Mouse (Mus musculus) hindbrain, embryonic 14.5 days (tissue): ENCODE results near the gene Cyb561a3. TPM values are rescaled to one million over a fixed set of nuclear protein-coding genes. Genes with fewer than 3 reads are reported as not detected.

Experiments used
- ATAC-seq: fragments of 200-750 bp; cut with Nextera tagmentation; 2 replicates; pipeline ENCODE4 v1.8.0; 2017; ENCODE audit warnings: moderate number of reproducible peaks, mild to moderate bottlenecking, moderate TSS enrichment, moderate library complexity; ENCODE audit not compliant: low FRiP score
- DNase-seq: peaks from one replicate; pipeline ENCODE4 v3.0.0-alpha.2; 2015; ENCODE audit warnings: low spot score
- H3K27ac ChIP-seq: fragments of 300-500 bp; sonication (generic); 2 replicates; pipeline ENCODE4 v1.5.1; 2014; ENCODE audit warnings: mild to moderate bottlenecking, moderate library complexity
- H3K27me3 ChIP-seq: fragments of 300-500 bp; sonication (generic); 2 replicates; pipeline ENCODE4 v1.6.1; 2014; ENCODE audit warnings: mild to moderate bottlenecking, low read length, mixed read lengths; ENCODE audit not compliant: control insufficient read depth, insufficient read depth
- H3K36me3 ChIP-seq: fragments of 300-500 bp; sonication (generic); replicated peaks from 2 replicates; pipeline ENCODE4 v1.6.1; 2014; ENCODE audit not compliant: control insufficient read depth, insufficient read depth
- H3K4me1 ChIP-seq: fragments of 300-500 bp; sonication (generic); replicated peaks from 2 replicates; pipeline ENCODE4 v1.6.1; 2014; ENCODE audit warnings: antibody characterized with exemption, low read length, mixed read lengths; ENCODE audit not compliant: control insufficient read depth, insufficient read depth
- H3K4me2 ChIP-seq: fragments of 300-500 bp; sonication (generic); replicated peaks from 2 replicates; pipeline ENCODE4 v1.6.1; 2014; ENCODE audit warnings: mild to moderate bottlenecking, moderate library complexity
- H3K4me3 ChIP-seq: fragments of 300-500 bp; sonication (generic); replicated peaks from 2 replicates; pipeline ENCODE4 v1.5.1; 2014; ENCODE audit warnings: mild to moderate bottlenecking, low read length
- H3K9ac ChIP-seq: fragments of 300-500 bp; sonication (generic); 2 replicates; pipeline ENCODE4 v1.6.1; 2014
- H3K9me3 ChIP-seq: fragments of 300-500 bp; sonication (generic); 2 replicates; pipeline ENCODE4 v1.6.1; 2016; ENCODE audit warnings: low read length; ENCODE audit not compliant: control insufficient read depth
- WGBS: fragments of 180-500 bp; shearing (Covaris S2); extraction: QIAGEN DNeasy Blood & Tissue Kit; methylation state at CpG from one replicate; pipeline ENCODE4 v1.1.7; 2014; 5-methylcytosine and 5-hydroxymethylcytosine counted together
- polyA plus RNA-seq: library from polyadenylated mRNA; unstranded; fragments of >200 nt; fragmentation: Nextera tagmentation; extraction: Ambion mirVana; gene quantifications from 2 replicates; pipeline ENCODE4 v1.2.1, GENCODE M21; 2014

The Cyb561a3 gene
- polyA plus RNA-seq, 1 experiment from 2014 or later: 21.8 TPM

GRCm38 (mm10) chr19:10640080-10640479 is 63.1 kb downstream of the Cyb561a3 start:
- 17% methylated on average over 5 of the region's 5 CpGs for WGBS
- Histone ChIP-seq H3K4me3 (no peak overlapping the region), H3K27me3 (0 out of 2 replicates have a peak, but pooled peaks cover 4% of the 10 kb centered on the region), H3K36me3 (no peaks in the 10 kb centered on the region), H3K9me3 (no peaks in the 10 kb centered on the region), H3K9ac (no peak overlapping the region), H3K27ac (no peak overlapping the region), H3K4me1 (no peaks in the 10 kb centered on the region), H3K4me2 (no peak overlapping the region)
- ATAC-seq (no peak), DNase-seq (no peak)

- WGBS: 54% methylated on average over 13 of the region's 13 CpGs
- no peaks in the 10 kb centered on the region for H3K4me1 ChIP-seq
- no peak overlapping the region for H3K27ac ChIP-seq
- H3K27me3 ChIP-seq: 0 out of 2 replicates have a peak, but pooled peaks cover 3% of the 10 kb centered on the region
- no peak for DNase-seq
- no peak for ATAC-seq
- no peak overlapping the region for H3K9ac ChIP-seq
- H3K4me3 ChIP-seq: no peak overlapping the region
- H3K9me3 ChIP-seq: no peaks in the 10 kb centered on the region
- H3K4me2 ChIP-seq: no peak overlapping the region
- no peaks in the 10 kb centered on the region for H3K36me3 ChIP-seq
Observed at GRCm38 (mm10) chr19:10640589-10641378, 63.8 kb downstream of the Cyb561a3 start.

Other genes starting within 250 kb of the Cyb561a3 start
- 12.0 and 14.0 TPM in 2 replicates for gene Syt7, start 188.1 kb upstream of the Cyb561a3 start, polyA plus RNA-seq
- 1.5 and 1.6 TPM in 2 replicates for gene Lrrc10b, start 119.7 kb upstream of the Cyb561a3 start, polyA plus RNA-seq
- 1.9 and 2.8 TPM in 2 replicates for gene Ppp1r32, start 94.2 kb upstream of the Cyb561a3 start, polyA plus RNA-seq
- gene Cpsf7, start 51.9 kb upstream of the Cyb561a3 start, polyA plus RNA-seq: 57.5 and 63.4 TPM in 2 replicates
- 67.6 and 68.4 TPM in 2 replicates for gene Sdhaf2, start 51.0 kb upstream of the Cyb561a3 start, polyA plus RNA-seq
- gene Tmem216, start 20.9 kb upstream of the Cyb561a3 start, polyA plus RNA-seq: 53.3 and 59.6 TPM in 2 replicates
- gene Tmem138, start 190 bp downstream of the Cyb561a3 start, polyA plus RNA-seq: 38.1 and 40.3 TPM in 2 replicates
- gene Ddb1, start 28.2 kb downstream of the Cyb561a3 start, polyA plus RNA-seq: 219 and 240 TPM in 2 replicates
- gene Tkfc, start 28.5 kb downstream of the Cyb561a3 start, polyA plus RNA-seq: 25.4 and 26.8 TPM in 2 replicates
- gene Vwce, start 57.0 kb downstream of the Cyb561a3 start, polyA plus RNA-seq: 0.64 and 1.1 TPM in 2 replicates
- gene Pga5, start 100.9 kb downstream of the Cyb561a3 start, polyA plus RNA-seq: not detected in 2 replicates
- 28.7 and 31.3 TPM in 2 replicates for gene Vps37c, start 111.6 kb downstream of the Cyb561a3 start, polyA plus RNA-seq
- gene Cd5, start 161.8 kb downstream of the Cyb561a3 start, polyA plus RNA-seq: 0.31 TPM in 2 replicates